Mouse (Mus musculus) layer of hippocampus, postnatal 14 days (tissue): ENCODE measurements around the gene Slc6a21. TPM values are rescaled to one million over a fixed set of nuclear protein-coding genes. Genes with fewer than 3 reads are reported as not detected.
A peak's percentile ranks its signal among the peaks of the same experiment; 100 is the strongest.

Source experiments
- DNase-seq, 2 experiments: peaks; one replicate each; pipeline ENCODE4 v3.0.0; 2021 to 2022; ENCODE audit warnings: low spot score in 2 of 2, mixed read lengths in 1 of 2
- total RNA-seq, 2 experiments: library from RNA; stranded (reverse); gene quantifications; 2 replicates each; pipeline ENCODE4 v1.2.3; 2021

Slc6a21 gene
- total RNA-seq, 2 experiments from 2014 or later: not detected

- DNase-seq: no peak
Measured at GRCm38 (mm10) chr7:45312686-45313453, 35.6 kb downstream of the Slc6a21 start.

GRCm38 (mm10) chr7:45313495-45313894 is 36.2 kb downstream of the Slc6a21 start:
- DNase-seq: no peak

GRCm38 (mm10) chr7:45315182-45315701 is 37.9 kb downstream of the Slc6a21 start:
- peak; percentile 40 to 60 for DNase-seq

GRCm38 (mm10) chr7:45316536-45316935 is 39.2 kb downstream of the Slc6a21 start:
- no peak for DNase-seq

- DNase-seq: no peak
Measured at GRCm38 (mm10) chr7:45322245-45322644, 44.9 kb downstream of the Slc6a21 start.

- DNase-seq: no peak
Measured at GRCm38 (mm10) chr7:45323069-45323468, 45.8 kb downstream of the Slc6a21 start.

- DNase-seq: no peak
Measured at GRCm38 (mm10) chr7:45325800-45326199, 48.5 kb downstream of the Slc6a21 start.

GRCm38 (mm10) chr7:45328841-45329475 is 51.6 kb downstream of the Slc6a21 start:
- DNase-seq: no peak

GRCm38 (mm10) chr7:45331502-45331901 is 54.2 kb downstream of the Slc6a21 start:
- no peak for DNase-seq

GRCm38 (mm10) chr7:45332685-45333425 is 55.5 kb downstream of the Slc6a21 start:
- DNase-seq: no peak

- DNase-seq: peak; percentile 73 to 78
Measured at GRCm38 (mm10) chr7:45333431-45333982, 56.2 kb downstream of the Slc6a21 start, which contains the start of gene Trpm4. Gene Trpm4, minus strand, starts transcription at chr7:45333780.

GRCm38 (mm10) chr7:45334605-45335004 is 57.3 kb downstream of the Slc6a21 start:
- no peak for DNase-seq

GRCm38 (mm10) chr7:45335056-45335455 is 57.7 kb downstream of the Slc6a21 start, which contains the start of gene Hrc:
Gene Hrc, plus strand, starts transcription at chr7:45335290.
- no peak for DNase-seq

- DNase-seq: no peak
Measured at GRCm38 (mm10) chr7:45336319-45336718, 59.0 kb downstream of the Slc6a21 start.

GRCm38 (mm10) chr7:45337469-45337868 is 60.2 kb downstream of the Slc6a21 start:
- no peak for DNase-seq

GRCm38 (mm10) chr7:45338161-45338911 is 61.0 kb downstream of the Slc6a21 start:
- DNase-seq: no peak
